Mouse (Mus musculus) small intestine, adult 2 months (tissue): ENCODE results near the gene Gng8.

Experiments
- CTCF ChIP-seq: fragments of 200-500 bp; IDR thresholded peaks from 2 replicates; pipeline ENCODE4 v1.5.1; 2012; ENCODE audit warnings: low read depth, mild to moderate bottlenecking, control low read depth, inconsistent platforms, low read length, moderate library complexity, mixed read lengths; ENCODE audit not compliant: insufficient replicate concordance, insufficient read length; ENCODE audit errors: extremely low read depth
- POLR2A ChIP-seq: fragments of 200-500 bp; IDR thresholded peaks from 2 replicates; pipeline ENCODE4 v1.6.1; 2012; ENCODE audit warnings: low read depth, mild to moderate bottlenecking, control low read depth, inconsistent platforms, low read length, moderate library complexity

- no peak for TF ChIP-seq POLR2A
- no peak for TF ChIP-seq CTCF
Measured at GRCm38 (mm10) chr7:16847507-16847906, 44.1 kb upstream of the Gng8 start.
